Comparison of ENCODE assay signal across 35 mouse cellular contexts in the genomic region with DNA sequence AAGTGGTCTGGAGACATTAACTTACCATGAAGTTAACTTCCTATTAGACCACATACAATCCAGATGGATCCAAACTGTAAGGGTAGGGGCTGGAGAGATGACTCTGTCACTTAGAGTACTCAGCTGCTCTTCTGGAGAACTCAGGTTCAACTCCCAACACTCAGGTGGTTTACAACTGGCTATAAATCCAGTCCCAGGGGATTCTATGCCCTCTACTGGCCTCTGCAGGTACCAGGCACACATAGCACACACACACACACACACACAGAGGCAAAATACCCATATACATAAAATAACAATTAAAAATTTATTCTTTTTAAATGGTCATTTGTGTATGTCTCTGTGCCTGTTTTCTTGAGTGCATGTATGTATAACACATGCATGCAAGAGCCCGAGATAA. TPM values are rescaled to one million over a fixed set of nuclear protein-coding genes. Genes with fewer than 3 reads are reported as not detected.
DNase-seq lines count a peak whose midpoint lies in the region; ATAC-seq and TF ChIP-seq lines count a peak whose summit lies in the region.
"Had no signal": no experiment of that assay in that cellular context is flagged by ENCODE, and none has a peak within 500 bp of the region (broad histone marks: within the 10 kb centered on the region; RNA-seq: fewer than 3 reads in every experiment).

No protein-coding gene starts in this region.

- ATAC-seq in kidney, postnatal 0 days (replicated peaks; ENCODE audit: low FRiP score, low read depth): no peak
- ATAC-seq: forebrain, postnatal 0 days; midbrain, embryonic 15.5 days had no signal

- no peak overlapping the region for H3K9ac ChIP-seq in kidney, postnatal 0 days (ENCODE audit: low read depth, low read length)
- H3K9ac ChIP-seq in ES-Bruce4 (ENCODE audit: low read depth, poor library complexity, severe bottlenecking): no peak overlapping the region
- H3K9ac ChIP-seq: embryonic facial prominence, embryonic 13.5 days; forebrain, postnatal 0 days; heart, embryonic 15.5 days; hindbrain, embryonic 12.5 days; limb, embryonic 13.5 days; liver, embryonic 15.5 days; lung, embryonic 15.5 days; midbrain, embryonic 15.5 days; neural tube, embryonic 15.5 days had no signal

- TF ChIP-seq EP300 in ES-Bruce4 (IDR thresholded peaks at IDR 0.05; ENCODE audit: insufficient read depth, low read depth, low read length): no peak

- no peak overlapping the region for H3K4me3 ChIP-seq in kidney, postnatal 0 days (replicated peaks; ENCODE audit: low read depth, low read length)
- no peak overlapping the region for H3K4me3 ChIP-seq in ES-Bruce4 (ENCODE audit: low read depth, low read length)
- H3K4me3 ChIP-seq: embryonic facial prominence, embryonic 13.5 days; erythroblast, embryonic 14.5 days; heart, embryonic 15.5 days; hindbrain, embryonic 12.5 days; layer of hippocampus, adult 2 months; limb, embryonic 13.5 days; liver, embryonic 15.5 days; lung, embryonic 15.5 days; midbrain, embryonic 10.5 days; midbrain, embryonic 15.5 days; neural tube, embryonic 15.5 days had no signal

- 100% methylated on average over 1 of the region's 1 CpGs for WGBS in kidney, postnatal 0 days

- DNase-seq in kidney, postnatal 0 days (ENCODE audit: low spot score): no peak
- DNase-seq in kidney, postnatal 25 days: no peak
- DNase-seq in ZHBTc4 (ENCODE audit: low read depth, low spot score): peak; percentile 27
- DNase-seq in thymus, adult 18-20 months: no peak
- DNase-seq in adrenal gland, postnatal 25 days: no peak
- no peak for DNase-seq in layer of hippocampus, postnatal 14 days (ENCODE audit: low spot score in 2 of 2)
- DNase-seq: adrenal gland, postnatal 14 days; cerebellum, adult 11-12 months; cerebellum, adult 9-11 months; forebrain, postnatal 0 days; heart, postnatal 36 days; kidney, adult 11 months; kidney, postnatal 36 days; right cerebral cortex, adult 18-20 months had no signal

- H3K27ac ChIP-seq in kidney, postnatal 0 days: no peak overlapping the region
- H3K27ac ChIP-seq in ES-Bruce4 (ENCODE audit: insufficient read depth, low read length): no peak overlapping the region
- H3K27ac ChIP-seq: embryonic facial prominence, embryonic 13.5 days; heart, embryonic 15.5 days; hindbrain, embryonic 12.5 days; layer of hippocampus, adult 2 months; limb, embryonic 13.5 days; lung, embryonic 15.5 days; midbrain, embryonic 10.5 days; midbrain, embryonic 15.5 days; neural tube, embryonic 15.5 days had no signal

- no peaks in the 10 kb centered on the region for H3K27me3 ChIP-seq in kidney, postnatal 0 days (ENCODE audit: insufficient read depth, low read length)
- H3K27me3 ChIP-seq in ES-Bruce4 (ENCODE audit: control insufficient read depth, insufficient read depth, low read length, poor library complexity, severe bottlenecking): no peaks in the 10 kb centered on the region
- H3K27me3 ChIP-seq: embryonic facial prominence, embryonic 13.5 days; heart, embryonic 15.5 days; hindbrain, embryonic 12.5 days; limb, embryonic 13.5 days; lung, embryonic 15.5 days; midbrain, embryonic 15.5 days; neural tube, embryonic 15.5 days had no signal

- H3K4me1 ChIP-seq in kidney, postnatal 0 days (replicated peaks; ENCODE audit: insufficient read depth, low read length): no peaks in the 10 kb centered on the region
- no peaks in the 10 kb centered on the region for H3K4me1 ChIP-seq in ES-Bruce4 (ENCODE audit: control insufficient read depth, insufficient read depth, low read length)
- H3K4me1 ChIP-seq: embryonic facial prominence, embryonic 13.5 days; heart, embryonic 15.5 days; hindbrain, embryonic 12.5 days; limb, embryonic 13.5 days; lung, embryonic 15.5 days; midbrain, embryonic 10.5 days; midbrain, embryonic 15.5 days; neural tube, embryonic 15.5 days had no signal

- no peak for TF ChIP-seq POLR2A in ES-Bruce4 (IDR thresholded peaks at IDR 0.05; ENCODE audit: insufficient read depth, low read length)

- no peak overlapping the region for H3K4me2 ChIP-seq in kidney, postnatal 0 days (ENCODE audit: low read length)
- H3K4me2 ChIP-seq: embryonic facial prominence, embryonic 13.5 days; heart, embryonic 15.5 days; hindbrain, embryonic 12.5 days; limb, embryonic 13.5 days; lung, embryonic 15.5 days; midbrain, embryonic 15.5 days; neural tube, embryonic 15.5 days had no signal

- H3K36me3 ChIP-seq in kidney, postnatal 0 days (ENCODE audit: insufficient read depth, low read length): no peaks in the 10 kb centered on the region
- H3K36me3 ChIP-seq in ES-Bruce4 (ENCODE audit: control insufficient read depth, insufficient read depth, low read length, poor library complexity, severe bottlenecking): no peaks in the 10 kb centered on the region
- H3K36me3 ChIP-seq: embryonic facial prominence, embryonic 13.5 days; heart, embryonic 15.5 days; hindbrain, embryonic 12.5 days; limb, embryonic 13.5 days; lung, embryonic 15.5 days; midbrain, embryonic 10.5 days; midbrain, embryonic 15.5 days; neural tube, embryonic 15.5 days had no signal

- peak; percentile 23; the same call in 1 of the 2 replicates for TF ChIP-seq CTCF in kidney, postnatal 0 days (IDR thresholded peaks at IDR 0.05; ENCODE audit: low read depth)
- peak; percentile 18 for TF ChIP-seq CTCF in ES-Bruce4 (IDR thresholded peaks at IDR 0.05; ENCODE audit: low read depth, low read length)

- H3K9me3 ChIP-seq in kidney, postnatal 0 days (replicated peaks; ENCODE audit: low read length): no peaks in the 10 kb centered on the region
- no peaks in the 10 kb centered on the region for H3K9me3 ChIP-seq in ES-Bruce4 (replicated peaks; ENCODE audit: control insufficient read depth, insufficient read depth, low read length, poor library complexity, severe bottlenecking)
- H3K9me3 ChIP-seq: embryonic facial prominence, embryonic 13.5 days; heart, embryonic 15.5 days; hindbrain, embryonic 12.5 days; limb, embryonic 13.5 days; liver, embryonic 15.5 days; lung, embryonic 15.5 days; midbrain, embryonic 10.5 days; midbrain, embryonic 15.5 days; neural tube, embryonic 15.5 days had no signal

RNA-seq across cellular contexts. Expression of a gene that starts 2.5 kb away (rescaled TPM):
- polyA plus RNA-seq in kidney, postnatal 0 days (2015; fragmentation: Nextera tagmentation; extraction: Ambion mirVana): 2.1 TPM in 2 replicates
- polyA plus RNA-seq in ES-Bruce4 (2011; ENCODE audit: insufficient read depth, insufficient read length, low read depth, missing spikeins): not detected in 2 replicates
- not detected in 2 replicates for total RNA-seq in adrenal gland, postnatal 25 days (2021)
- not detected for total RNA-seq in layer of hippocampus, postnatal 14 days (2021)
- total RNA-seq: forebrain, postnatal 0 days; gastrocnemius, adult 8-10 months; layer of hippocampus, adult 2 months; layer of hippocampus, postnatal 25 days; left cerebral cortex, adult 8-10 months; left cerebral cortex, postnatal 36 days had no signal
- polyA plus RNA-seq: C2C12 had no signal

RNA-seq across cellular contexts. Expression of a gene that starts 31.2 kb away (rescaled TPM):
- 53.3 and 54.1 TPM in 2 replicates for polyA plus RNA-seq in kidney, postnatal 0 days (2015; fragmentation: Nextera tagmentation; extraction: Ambion mirVana)
- polyA plus RNA-seq in ES-Bruce4 (2011; ENCODE audit: insufficient read depth, insufficient read length, low read depth, missing spikeins): 30.9 and 33.9 TPM in 2 replicates
- total RNA-seq in adrenal gland, postnatal 25 days (2021): 48.2 and 51.3 TPM in 2 replicates
- 10 to 100 TPM; 54.0 to 59.6 TPM for total RNA-seq in layer of hippocampus, postnatal 14 days (2021)

RNA-seq across cellular contexts. Expression of a gene that starts 46.3 kb away (rescaled TPM):
- 0.31 and 0.76 TPM in 2 replicates for polyA plus RNA-seq in kidney, postnatal 0 days (2015; fragmentation: Nextera tagmentation; extraction: Ambion mirVana)
- not detected in 2 replicates for polyA plus RNA-seq in ES-Bruce4 (2011; ENCODE audit: insufficient read depth, insufficient read length, low read depth, missing spikeins)
- total RNA-seq in adrenal gland, postnatal 25 days (2021): not detected in 2 replicates
- not detected for total RNA-seq in layer of hippocampus, postnatal 14 days (2021)
- total RNA-seq: adrenal gland, postnatal 14 days; common myeloid progenitor, adult 5-6 weeks; forebrain, postnatal 0 days; heart, postnatal 36 days; layer of hippocampus, adult 2 months; layer of hippocampus, postnatal 25 days; left cerebral cortex, adult 8-10 months; left cerebral cortex, postnatal 36 days; megakaryocyte progenitor cell, adult 5-6 weeks had no signal
- polyA plus RNA-seq: embryonic facial prominence, embryonic 13.5 days; erythroblast, embryonic 14.5 days; forebrain, embryonic 11.5 days; heart, embryonic 15.5 days; hindbrain, embryonic 12.5 days; limb, embryonic 13.5 days; liver, embryonic 15.5 days; midbrain, embryonic 10.5 days; midbrain, embryonic 15.5 days; spleen, adult 2 months had no signal
